Mouse (Mus musculus): ENCODE measurements at regions not wholly inside any gene's neighbourhood (a gene's known extent, or its start where the extent isn't known, plus 50 kb on each side); places are given as distances from the start of the nearest gene placed in this dataset.

DNA sequence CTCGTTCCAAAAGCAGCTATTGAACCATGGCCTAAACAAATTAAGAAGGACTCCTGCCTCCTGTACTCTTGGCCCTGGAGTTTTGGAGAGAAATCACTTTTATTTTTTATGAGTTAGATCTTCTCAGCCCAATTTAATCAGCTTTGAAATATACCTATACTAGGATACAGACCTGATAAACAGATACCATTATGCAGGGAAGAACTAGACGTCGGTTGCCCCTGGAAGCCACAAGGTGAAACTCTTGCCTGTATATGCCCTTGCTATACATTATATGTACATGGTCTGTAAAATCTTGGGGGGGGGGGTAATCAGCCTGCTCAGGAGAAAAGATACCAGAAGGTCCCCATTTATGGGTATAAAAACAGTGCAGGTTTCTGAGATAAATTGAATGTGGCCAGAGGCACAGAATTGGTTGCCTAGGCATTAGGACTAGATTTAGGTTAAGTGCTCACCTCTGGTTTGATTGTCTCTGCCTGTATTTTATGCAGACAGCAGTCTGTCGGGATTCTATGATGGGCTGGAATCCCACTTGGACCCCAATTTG is 1239.9 kb upstream of the A1bg start:
- no peak for DNase-seq (ENCODE audit: low spot score in 2 of 2)

DNA sequence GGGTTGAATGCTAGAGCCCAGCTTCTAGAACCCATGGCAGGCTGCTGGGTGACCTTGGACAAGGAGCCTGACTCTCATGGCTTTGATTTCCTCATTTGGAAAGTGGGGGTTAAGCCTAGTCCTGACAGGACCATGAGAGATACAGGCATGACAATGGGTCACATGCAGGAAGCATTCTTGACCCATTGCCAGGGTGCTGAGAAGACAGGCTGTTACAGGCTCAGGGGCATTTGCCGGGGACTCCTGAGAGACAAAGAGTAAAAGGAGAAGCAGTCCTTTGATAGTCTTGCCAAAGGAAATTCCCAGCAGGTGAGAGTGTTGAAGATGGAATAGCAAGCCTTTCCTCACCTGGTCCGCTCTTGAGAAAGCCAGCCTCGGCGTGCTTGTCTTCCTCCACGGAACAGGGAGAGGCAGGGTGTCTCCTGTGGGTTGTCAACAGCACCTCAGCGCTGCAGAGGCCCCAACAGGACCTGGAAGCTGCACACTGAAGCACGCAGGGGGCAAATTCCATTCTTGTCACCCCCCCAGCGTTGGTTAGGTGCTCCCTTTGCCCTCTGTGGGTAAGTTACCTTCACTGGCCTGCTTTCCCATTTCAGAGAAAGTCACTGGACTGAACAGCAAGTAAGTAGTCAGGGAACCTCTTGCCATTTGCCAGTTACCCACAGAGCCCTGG is 1239.3 kb upstream of the A1bg start:
- DNase-seq (ENCODE audit: low spot score in 2 of 2): no peak

DNA sequence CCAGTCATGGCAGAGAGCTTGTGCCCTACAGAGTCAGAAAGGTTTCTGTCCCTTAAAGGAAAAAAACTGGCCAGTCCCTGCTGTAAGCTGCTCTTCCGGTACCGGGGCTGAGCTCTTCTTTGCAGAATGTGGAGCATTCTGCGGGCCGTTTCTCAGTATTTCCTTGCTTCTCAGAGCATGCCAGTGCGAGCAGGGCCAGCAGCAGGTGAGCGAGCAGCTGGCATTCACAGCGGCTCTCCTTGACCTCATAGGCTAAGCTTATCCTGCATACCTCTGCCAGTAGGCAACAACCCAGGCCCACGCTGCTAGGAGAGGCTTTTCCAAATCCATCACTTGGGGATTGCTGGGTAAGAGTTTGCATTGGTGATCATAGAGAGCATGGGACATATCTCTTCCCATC is 1238.2 kb upstream of the A1bg start:
- DNase-seq (ENCODE audit: low spot score in 2 of 2): no peak

DNA sequence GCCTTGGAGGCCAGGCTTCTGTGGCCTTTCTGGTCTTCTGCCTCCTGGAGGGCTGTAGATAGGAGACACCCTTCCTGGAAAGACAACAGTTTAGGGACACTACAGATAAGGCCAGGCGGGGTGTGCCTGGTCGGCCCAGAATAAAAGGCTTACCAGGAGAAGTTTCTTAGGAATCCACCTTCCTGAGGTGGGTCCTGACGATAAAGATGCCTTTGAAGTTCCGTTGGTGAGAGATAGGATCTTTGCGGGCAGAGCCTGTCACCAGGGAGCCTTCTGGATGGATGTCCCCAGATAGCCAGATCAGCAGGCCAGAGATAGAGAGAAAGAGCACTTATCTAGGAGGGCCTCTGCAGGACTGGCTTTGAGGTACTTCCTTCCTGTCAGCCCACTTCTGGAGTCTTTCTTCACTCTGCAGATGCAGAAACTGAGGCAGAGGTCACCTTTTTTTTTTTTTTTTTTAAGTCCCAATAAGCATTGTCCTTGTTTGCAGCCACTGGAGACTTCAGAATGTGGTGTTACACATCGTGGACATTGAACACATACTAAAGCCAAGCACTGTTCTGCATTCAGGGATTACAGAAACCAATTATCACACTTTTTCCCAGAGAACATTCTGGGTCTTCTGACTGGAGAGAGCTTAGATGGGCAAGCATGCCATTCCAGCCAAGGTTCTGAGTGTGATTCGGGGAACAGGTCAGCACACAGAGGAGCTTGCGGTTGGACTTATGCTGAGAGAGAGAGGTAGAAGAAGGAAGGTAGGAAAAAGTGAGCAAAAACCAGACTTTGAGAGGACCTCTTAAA is 1236.3 kb upstream of the A1bg start:
- no peak for DNase-seq (ENCODE audit: low spot score in 2 of 2)

DNA sequence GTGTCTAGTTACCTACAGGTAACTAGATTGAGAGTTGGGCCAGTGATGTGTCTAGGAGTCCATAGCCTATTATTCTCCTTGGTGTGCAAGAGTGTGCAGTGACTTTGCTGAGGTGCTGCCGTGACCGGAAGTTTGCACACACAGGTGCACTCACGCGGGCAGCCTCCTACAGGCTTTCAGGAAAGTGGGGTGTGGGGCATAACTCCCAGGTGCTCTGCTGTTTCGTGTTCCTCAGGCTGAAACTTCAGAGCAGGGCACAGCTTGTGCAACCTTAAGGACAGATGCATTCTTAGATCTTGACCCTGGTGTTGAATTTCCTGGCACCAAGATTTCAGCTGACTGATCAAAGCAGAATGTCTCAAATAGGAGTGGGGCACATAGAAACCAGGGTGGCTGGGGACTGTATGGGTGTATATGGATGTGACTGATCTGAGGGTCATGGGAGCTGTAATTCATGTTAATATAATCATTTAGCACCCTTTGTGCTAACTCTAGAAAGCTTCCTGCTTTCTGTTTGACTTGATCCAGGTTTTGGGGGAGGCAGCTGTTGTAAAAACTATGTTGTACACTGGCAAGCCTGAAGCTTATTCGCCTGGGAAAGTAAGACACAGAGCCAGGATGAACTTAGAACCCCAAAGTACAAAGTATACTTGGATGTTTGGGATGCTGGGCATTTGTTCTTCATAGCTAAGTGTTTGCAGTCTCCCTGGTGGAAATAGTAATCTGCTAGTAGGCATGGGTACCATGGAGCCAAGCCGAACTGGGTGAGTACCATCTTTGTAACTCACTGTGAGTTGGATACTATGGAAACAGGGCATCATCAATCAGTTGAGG is 1234.6 kb upstream of the A1bg start:
- DNase-seq (ENCODE audit: low spot score in 2 of 2): peak; percentile 14 to 26

DNA sequence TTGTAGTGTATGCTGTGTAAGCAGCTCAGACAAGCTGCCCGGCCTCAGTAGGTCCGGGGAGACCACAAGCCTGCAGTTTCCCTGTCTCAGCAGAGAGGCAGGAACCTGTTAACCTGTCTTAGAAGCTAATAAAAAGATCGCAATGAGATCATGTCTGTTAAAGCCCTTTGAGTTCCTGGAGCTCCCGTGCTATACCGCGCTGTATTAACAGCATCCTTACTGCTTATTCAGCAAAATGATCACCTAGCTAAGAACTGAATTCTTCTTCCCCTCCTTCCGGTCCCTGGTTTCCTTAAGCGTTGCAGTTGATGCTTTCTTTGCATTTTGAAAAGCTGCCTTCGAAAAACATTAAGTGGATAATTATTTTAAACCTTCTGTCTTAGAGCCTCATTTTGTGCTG is 1230.4 kb upstream of the A1bg start:
- no peak for DNase-seq (ENCODE audit: low spot score in 2 of 2)

DNA sequence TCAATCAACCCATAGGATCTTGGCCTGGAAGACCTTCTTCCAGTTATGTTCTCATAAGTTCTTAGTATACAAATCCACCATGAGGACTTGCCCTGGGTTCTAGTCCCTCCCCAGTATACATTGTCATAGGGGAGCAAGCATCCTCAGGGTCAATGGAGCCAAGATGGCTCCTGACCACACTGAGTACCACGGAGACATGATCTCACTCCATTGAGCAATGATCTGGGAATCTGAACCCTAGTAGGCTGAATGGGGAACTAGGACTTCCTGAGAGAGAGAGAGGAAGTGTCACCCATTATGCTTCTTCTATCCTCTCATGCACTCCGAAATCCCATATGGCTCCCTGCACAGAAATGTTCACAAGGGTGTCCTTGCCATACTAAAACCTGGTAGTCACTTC is 1229.3 kb upstream of the A1bg start:
- DNase-seq (ENCODE audit: low spot score in 2 of 2): no peak

DNA sequence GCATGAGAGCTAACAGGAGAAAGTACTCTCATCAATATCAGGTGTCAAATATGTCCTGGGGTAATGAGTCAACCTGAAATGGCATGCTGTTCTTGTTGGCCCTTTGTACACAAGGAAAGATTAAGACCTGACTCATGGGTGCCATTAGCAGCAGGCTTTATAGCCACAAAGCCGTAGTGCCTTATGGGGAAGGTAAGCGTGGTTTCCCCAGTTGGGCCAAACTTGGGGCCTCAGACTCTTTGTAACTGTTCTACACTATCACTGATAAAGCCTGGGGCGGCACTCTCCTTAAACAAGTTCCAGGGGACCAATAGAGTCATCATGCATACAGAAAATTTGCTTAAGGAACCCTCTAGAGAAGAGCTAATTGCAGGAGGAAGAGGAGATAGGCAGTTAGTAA is 1228.9 kb upstream of the A1bg start:
- no peak for DNase-seq (ENCODE audit: low spot score in 2 of 2)

DNA sequence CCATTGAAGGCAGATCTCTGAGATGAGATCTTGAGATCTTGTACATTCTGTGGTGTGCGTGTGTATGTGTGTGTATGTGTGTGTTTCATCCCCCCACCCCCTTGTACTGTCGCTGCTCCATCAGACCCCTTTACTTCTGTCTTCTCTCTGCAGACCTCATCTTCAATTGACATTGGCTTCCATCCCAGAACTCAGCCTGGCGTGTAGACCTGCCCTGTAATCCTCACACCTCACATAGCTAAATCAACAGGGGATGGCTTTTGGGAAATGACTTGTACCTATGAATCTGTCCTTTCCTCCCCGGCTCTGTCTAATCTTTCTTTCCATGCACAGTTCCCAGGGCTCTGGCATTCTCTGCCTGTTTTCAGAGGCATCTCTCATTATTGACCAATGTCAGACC is 1227.5 kb upstream of the A1bg start:
- no peak for DNase-seq (ENCODE audit: low spot score in 2 of 2)

DNA sequence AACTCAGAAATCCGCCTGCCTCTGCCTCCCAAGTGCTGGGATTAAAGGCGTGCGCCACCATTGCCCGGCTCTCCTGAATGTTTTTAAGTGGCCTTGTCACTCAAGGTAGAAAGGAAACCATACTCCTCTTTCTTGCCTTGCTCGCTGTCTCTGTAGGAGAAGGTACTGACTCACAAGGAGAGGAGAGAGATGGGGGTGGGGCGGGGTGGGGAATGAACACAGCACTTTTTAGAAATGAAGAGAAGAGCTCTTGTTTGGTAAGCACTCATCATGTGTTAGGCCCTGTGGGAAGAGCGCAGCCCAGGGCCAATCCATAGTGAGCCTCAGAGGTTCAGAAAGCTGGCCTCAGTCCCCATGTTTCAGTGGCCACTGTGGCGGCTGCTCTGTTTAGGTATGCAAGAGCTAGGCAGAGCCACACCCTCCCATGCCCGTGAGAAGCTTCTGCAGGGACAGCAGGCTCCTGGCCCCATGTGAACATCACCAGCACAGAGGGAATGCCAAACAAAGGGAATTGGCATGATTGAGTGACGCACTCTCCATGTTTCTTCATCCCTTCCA is 1225.9 kb upstream of the A1bg start:
- DNase-seq (ENCODE audit: low spot score in 2 of 2): no peak

DNA sequence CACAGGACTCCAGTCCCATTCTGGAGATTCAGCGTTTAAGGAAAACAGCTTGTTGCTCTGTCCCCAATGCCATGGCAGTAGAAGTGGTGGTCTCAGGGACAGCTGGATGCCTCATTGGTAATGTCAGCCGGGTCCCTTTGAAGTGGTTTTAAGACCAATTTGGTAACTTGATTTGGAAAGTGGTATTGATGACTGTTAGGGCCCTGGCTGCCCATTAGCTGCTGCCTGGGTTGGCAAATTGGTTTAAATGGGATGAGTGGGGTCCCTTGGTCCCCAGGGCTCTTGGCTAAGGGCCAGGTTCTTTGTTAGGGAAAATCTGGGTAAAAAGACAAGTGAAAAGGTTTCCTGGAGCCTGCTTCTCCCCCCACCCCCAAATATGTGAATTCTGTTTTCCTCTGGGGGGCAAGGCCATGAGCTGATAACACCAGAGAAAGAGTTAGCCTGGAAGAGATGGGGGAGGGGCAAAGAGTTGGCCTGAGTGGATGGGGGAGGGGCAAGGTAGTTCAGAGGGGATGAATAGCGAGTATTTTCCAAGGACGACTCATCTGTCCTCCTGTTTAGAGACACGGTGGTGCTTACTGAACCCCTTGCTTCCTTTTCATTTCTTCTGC is 1224.6 kb upstream of the A1bg start:
- DNase-seq (ENCODE audit: low spot score in 2 of 2): no peak

DNA sequence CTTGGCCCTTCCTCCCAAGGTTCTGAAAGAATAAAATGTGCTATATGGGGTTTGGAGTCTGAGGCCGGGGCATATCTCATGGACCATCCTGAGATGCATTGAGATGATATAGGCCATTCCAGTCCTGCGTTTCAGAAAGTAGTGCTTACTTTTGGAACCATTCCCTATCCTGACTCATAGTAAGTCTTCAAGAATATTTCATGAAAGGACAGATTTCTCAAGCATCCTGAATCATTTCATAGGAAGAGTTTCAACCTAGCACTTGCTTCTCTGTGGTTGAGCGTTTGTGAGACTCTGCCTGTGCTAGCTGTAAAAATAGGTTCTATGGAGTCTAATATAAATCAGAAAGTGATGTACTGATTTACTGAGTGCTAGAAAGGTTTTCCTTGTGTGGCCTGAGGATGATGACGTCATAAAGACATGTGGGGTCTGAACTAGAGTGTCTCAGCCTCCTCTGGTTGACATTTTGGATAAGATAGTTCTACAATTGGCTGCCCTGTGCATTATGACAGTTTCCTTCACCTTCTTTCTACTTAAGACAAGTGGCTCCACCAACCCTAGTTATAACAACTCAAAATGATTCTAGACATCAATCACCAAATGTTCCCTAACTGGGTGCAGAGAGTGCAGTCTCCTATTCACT is 1223.0 kb upstream of the A1bg start:
- no peak for DNase-seq (ENCODE audit: low spot score in 2 of 2)

DNA sequence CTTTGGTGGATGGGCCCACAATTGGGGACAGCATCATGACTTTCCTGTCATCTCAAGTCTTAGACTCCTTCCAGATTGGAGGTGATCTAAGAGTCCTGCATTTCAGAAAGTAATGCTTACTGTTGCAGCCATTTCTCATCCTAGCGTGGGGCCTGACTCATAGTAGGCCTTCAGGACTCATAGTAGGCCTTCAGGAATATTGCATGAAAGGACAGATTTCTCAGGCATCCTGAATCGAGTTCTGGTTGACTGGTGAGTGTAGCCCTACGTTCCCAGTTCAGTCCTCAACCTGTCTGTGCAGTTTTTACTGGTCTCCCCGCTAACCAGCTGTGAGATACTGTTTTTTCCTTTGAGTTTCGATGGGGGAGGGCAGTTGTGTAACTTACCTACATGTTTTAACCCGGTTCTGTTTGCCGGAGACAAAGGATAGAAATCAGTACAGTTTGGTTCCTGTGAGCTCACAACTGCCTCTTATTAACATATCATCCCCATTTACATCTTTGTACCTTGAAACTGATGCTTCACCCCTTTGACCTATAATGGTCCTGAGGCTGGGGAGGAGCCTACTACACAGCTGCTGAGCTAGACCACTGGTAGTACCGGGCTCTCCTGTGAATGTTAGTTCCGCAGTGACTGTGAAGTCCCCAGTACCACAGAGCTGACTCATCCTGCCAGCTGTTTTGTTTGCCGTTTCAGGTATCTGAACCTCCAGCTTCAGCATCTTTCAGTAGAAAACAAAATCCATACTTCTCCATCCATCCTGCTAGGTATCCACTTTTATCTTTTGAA is 1222.2 kb upstream of the A1bg start:
- no peak for DNase-seq (ENCODE audit: low spot score in 2 of 2)

DNA sequence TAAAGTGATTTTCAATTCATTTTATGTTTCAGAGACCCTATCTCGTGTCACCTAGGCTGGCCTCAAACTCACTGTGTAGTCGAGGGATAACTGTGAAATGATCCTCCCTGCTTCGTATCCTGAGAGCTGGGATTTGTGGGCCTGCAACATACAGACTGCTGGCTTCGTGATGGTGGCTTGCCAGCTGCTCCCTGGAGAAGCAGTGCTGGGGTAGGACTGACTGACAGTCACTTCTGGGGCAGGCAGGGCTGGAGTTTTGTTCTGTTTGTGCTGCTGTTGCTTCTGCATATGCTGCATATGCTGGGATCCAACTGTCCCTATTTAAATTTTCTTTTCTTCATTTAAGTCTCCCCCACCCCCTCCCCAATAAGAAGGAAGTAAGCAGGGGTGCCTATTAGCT is 1217.0 kb upstream of the A1bg start:
- no peak for DNase-seq (ENCODE audit: low spot score in 2 of 2)

DNA sequence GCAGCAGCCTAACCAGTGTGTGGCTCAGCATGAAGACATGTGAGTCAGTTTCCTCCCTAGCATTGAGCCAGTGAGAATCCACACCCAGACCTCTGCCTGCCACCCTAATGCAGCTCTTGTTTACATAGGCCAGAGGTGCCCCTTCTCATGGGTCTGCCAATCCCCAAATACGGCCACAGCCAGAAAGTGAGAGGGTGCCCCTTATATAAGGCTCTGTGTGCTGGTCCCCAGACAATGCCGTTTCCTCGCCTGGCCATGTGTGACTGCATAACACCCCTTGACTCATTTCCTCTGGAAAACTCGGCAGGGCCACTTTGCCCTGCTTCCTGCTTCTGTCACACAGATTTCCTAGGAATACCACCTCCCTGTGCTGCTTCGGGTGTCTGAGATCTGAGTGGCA is 1216.4 kb upstream of the A1bg start:
- DNase-seq (ENCODE audit: low spot score in 2 of 2): no peak

DNA sequence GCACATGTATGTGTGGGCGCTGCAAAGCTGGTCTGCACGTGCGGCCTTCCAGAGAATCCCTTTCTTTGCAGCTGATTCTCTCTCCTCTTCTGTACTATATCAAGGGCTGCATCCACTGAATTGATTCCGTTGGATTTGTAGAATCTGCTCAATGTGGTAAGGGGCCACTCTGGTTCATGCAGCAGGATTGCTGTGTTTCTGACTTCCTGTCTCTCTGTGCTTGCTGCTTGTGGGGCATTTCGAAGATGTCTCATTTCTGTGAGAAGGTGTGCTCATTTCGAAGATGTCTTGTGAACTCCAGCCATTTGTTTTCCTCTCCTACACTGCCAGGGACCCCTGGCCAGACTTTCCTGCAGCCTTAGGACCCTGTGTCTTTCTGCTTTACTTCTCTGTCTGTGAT is 1215.9 kb upstream of the A1bg start:
- no peak for DNase-seq (ENCODE audit: low spot score in 2 of 2)

DNA sequence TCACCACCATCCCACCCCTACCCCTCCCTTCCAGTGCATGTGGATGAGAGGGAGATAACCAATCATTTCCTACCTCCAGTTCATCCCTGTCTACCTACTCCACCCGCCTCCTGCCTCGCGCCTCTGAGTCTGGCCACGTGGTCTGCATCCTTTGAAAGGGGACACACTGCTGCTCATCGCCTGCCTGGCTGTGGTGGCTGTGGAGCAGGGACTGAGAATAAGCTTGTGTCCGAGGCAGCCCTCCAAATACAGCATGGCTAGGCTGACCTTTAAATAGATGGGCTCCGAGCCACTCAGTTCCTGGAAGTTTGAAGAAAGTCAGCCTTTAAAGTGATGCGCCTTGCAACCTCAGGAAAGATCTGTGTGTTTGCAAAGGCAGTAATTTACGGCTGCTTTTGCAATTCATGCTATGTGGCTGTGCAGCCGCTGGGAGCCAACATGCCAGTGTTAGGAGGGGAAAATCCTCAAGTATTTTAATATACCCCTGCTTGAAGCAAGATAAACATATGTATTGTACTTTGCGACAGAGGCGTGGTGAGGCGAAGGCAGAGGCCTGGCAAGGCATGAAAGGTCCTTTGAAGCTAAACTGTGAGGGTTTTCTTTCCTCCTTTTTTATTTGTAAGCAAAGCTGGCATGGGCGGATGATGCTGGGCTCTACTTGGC is 1214.3 kb upstream of the A1bg start:
- no peak for DNase-seq (ENCODE audit: low spot score in 2 of 2)

DNA sequence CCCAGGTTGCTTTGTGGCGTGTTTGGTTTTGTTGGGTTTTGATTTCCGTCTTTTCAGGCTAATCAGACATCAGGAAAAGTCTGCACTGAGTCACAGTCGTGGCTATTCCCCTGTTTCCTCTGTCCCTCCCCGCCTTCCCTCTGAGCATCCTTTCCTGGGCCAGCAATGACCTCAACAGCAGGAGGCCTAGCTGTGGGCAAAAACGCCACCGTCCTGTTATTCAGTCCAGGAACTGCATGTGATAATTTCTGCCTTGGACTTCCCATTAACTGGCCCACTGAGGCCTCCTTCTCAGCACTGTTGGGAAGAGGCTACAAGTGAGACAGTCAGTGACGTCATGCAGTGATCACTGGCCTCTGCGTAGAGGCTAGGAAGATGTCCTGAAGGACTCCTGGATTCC is 1212.0 kb upstream of the A1bg start:
- no peak for DNase-seq (ENCODE audit: low spot score in 2 of 2)

DNA sequence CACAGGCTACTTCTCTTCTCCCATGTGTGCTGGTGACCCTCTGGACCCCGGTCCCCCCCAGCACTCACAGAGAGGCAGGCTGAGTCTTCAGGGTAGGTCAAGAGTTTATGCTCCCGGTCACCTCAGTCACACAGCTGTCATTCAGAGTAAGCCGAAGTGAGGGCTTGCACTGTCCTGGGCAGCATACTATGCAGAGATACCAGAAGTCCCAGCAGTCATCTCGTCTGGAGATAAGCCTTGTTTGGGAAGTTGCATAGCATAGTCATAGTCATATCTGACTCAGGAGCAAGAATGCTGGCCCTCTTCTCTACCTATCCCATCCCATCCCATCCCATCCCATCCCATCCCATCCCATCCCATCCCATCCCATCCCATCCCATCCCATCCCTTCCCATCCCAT is 1211.5 kb upstream of the A1bg start:
- no peak for DNase-seq (ENCODE audit: low spot score in 2 of 2)

DNA sequence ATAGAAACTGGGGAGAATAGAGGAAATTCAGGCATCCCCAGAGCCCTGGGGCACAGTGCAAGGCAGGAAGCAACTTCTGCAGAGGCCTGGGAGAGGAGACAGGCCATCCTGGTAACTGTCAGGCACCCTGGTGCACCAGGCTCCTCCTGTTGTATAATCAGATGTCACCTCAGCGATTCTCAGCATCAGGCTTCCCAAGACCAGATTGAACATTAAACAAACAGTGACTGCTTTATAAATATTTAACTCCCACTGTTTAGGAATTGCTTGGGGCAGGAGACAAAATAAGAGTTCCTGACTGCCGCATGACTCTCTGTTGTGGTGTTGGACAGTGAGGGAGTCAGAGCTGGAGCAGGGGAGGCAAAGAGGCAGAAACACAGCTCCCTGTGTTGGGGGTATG is 1210.1 kb upstream of the A1bg start:
- no peak for DNase-seq (ENCODE audit: low spot score in 2 of 2)
